Mouse (Mus musculus) hindbrain, embryonic 12.5 days (tissue): ENCODE measurements around the gene Ddx3x. TPM values are rescaled to one million over a fixed set of nuclear protein-coding genes. Genes with fewer than 3 reads are reported as not detected.
A peak's percentile ranks its signal among the peaks of the same experiment; 100 is the strongest.
"Not testable (repeated sequence)": the region's sequence is repeated elsewhere in the genome, so short reads cannot be mapped to it uniquely, and the experiment has no call there.

Source experiments
- ATAC-seq: fragments of 200-750 bp; cut with Nextera tagmentation; 2 replicates; pipeline ENCODE4 v1.8.0; 2017; ENCODE audit warnings: moderate TSS enrichment; ENCODE audit not compliant: low FRiP score
- H3K27ac ChIP-seq: fragments of 300-500 bp; sonication (generic); 2 replicates; pipeline ENCODE4 v1.5.1; 2016; ENCODE audit warnings: mild to moderate bottlenecking
- H3K27me3 ChIP-seq: fragments of 300-500 bp; sonication (generic); 2 replicates; pipeline ENCODE4 v1.6.1; 2016; ENCODE audit warnings: mild to moderate bottlenecking
- H3K36me3 ChIP-seq: fragments of 300-500 bp; sonication (generic); 2 replicates; pipeline ENCODE4 v1.6.1; 2016; ENCODE audit warnings: mild to moderate bottlenecking
- H3K4me1 ChIP-seq: fragments of 300-500 bp; sonication (generic); 2 replicates; pipeline ENCODE4 v1.6.1; 2016
- H3K4me2 ChIP-seq: fragments of 300-500 bp; sonication (generic); replicated peaks from 2 replicates; pipeline ENCODE4 v1.6.1; 2016; ENCODE audit warnings: mild to moderate bottlenecking
- H3K4me3 ChIP-seq: fragments of 300-500 bp; sonication (generic); 2 replicates; pipeline ENCODE4 v1.5.1; 2016; ENCODE audit warnings: mild to moderate bottlenecking
- H3K9ac ChIP-seq: fragments of 300-500 bp; sonication (generic); 2 replicates; pipeline ENCODE4 v1.6.1; 2016; ENCODE audit warnings: mild to moderate bottlenecking, moderate library complexity
- H3K9me3 ChIP-seq: fragments of 300-500 bp; sonication (generic); replicated peaks from 2 replicates; pipeline ENCODE4 v1.6.1; 2016; ENCODE audit warnings: mild to moderate bottlenecking
- WGBS: fragments of 180-500 bp; shearing (Covaris S2); methylation state at CpG from one replicate; pipeline ENCODE4 v1.1.7; 2016; 5-methylcytosine and 5-hydroxymethylcytosine counted together
- polyA plus RNA-seq: library from polyadenylated mRNA; unstranded; fragments of >200 nt; fragmentation: Nextera tagmentation; extraction: Ambion mirVana; gene quantifications from 2 replicates; pipeline ENCODE4 v1.2.1, GENCODE M21; 2016

Gene Ddx3x
- polyA plus RNA-seq, 1 experiment from 2014 or later = 160 TPM

DNA sequence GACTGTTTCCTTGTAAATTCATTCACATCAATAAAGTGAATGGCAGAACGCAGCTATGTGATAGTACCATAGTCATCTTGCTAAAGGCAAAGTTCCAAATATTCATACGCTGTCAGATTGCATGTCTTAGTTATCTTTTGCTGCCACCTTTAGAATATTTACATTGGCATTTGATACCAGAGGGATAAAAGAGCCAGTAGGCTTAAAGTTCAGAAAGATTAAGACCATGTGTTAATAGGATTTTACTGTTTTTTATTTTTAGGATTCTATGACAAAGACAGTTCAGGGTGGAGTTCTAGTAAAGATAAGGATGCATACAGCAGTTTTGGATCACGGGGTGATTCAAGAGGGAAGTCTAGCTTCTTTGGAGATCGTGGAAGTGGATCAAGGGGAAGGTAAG is 5.0 kb downstream of the Ddx3x start:
- Histone ChIP-seq H3K27me3 (no peaks in the 10 kb centered on the region), H3K9me3 (no peaks in the 10 kb centered on the region), H3K4me2 (no peak overlapping the region), H3K27ac (no peak overlapping the region), H3K36me3 (peaks cover 39% of the 10 kb centered on the region), H3K4me1 (peaks cover 11% of the 10 kb centered on the region; the same call in 1 of the 2 replicates), H3K4me3 (no peak overlapping the region), H3K9ac (no peak overlapping the region)
- 90% methylated on average over 4 of the region's 4 CpGs for WGBS
- no peak for ATAC-seq

DNA sequence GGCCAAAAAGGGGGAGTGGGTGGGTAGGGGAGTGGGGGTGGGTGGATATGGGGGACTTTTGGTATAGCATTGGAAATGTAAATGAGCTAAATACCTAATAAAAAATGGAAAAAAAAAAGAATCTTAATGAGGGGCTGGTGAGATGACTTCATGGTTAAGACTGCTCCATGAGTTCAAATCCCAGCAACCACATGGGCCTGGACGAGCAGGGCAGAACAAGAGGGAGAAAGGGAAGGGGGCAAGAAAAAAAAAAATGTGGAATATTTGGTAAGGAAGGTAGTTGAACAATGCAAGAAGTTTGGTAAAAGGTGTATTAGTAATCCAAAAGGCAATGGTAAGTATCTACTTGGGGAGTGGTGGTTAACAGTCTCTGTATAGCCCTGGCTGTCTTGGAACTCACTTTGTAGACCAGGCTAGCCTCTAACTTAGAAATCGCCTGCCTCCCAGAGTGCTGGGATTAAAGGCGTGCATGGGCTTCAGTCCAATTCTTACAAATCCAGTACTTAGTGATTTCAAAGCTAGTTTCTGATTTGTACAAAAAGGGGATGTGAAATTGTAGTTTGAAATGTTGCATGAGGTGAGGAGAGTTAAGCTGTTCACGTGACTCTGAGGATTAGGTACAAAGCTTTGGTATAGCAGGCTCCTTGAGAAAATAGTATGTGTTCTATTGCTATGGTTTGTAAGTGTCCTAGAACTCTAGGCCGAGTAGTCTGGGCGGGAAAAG is 13.9 kb downstream of the Ddx3x start:
- Histone ChIP-seq H3K4me1 (no peaks in the 10 kb centered on the region), H3K4me2 (no peak overlapping the region), H3K27ac (no peak overlapping the region), H3K27me3 (no peaks in the 10 kb centered on the region), H3K9ac (no peak overlapping the region), H3K36me3 (peaks cover 21% of the 10 kb centered on the region), H3K9me3 (no peaks in the 10 kb centered on the region), H3K4me3 (no peak overlapping the region)
- 47% methylated on average over 6 of the region's 6 CpGs for WGBS
- peak; percentile 55; the same call in 1 of the 2 replicates for ATAC-seq

DNA sequence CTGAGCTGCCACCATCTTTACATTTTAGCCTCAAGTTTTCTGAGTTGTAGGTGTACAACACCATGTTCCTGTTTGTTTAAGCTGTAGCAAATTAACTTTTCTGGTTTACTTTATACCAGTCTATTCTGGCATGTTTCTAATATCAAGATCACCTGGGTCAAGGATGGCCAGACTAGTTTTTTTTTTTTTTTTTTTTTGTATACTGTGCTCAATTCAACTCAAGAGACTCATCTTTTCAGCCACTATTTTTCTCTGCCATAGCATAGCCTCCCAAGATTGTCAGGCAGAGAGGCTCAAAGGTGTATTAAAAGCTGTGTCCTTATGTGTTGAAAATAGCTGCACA is 14.4 kb downstream of the Ddx3x start:
- ATAC-seq = no peak
- Histone ChIP-seq H3K9ac (no peak overlapping the region), H3K9me3 (no peaks in the 10 kb centered on the region), H3K36me3 (peaks cover 18% of the 10 kb centered on the region), H3K4me1 (no peaks in the 10 kb centered on the region), H3K4me3 (no peak overlapping the region), H3K4me2 (no peak overlapping the region), H3K27ac (no peak overlapping the region), H3K27me3 (no peaks in the 10 kb centered on the region)

DNA sequence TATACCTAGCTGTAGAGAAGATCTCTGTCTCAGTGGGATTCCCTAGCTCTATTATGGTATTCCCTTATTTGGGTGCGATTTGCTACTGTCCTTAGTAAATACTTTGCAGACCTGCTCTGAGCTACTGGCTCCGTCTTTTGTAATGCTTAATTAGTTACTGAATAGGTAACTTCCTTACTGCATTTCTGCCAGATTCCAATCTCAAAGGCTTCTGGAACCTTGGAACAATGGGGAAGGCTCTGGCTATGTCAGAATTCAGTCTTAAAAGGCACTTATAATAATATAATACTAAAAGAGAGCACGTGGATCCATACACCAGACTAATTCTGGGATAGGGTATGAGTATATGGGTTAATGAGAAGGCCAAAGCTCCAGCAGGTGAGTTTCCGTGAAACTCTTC is 15.5 kb downstream of the Ddx3x start:
- H3K36me3 ChIP-seq, H3K4me3 ChIP-seq, H3K4me2 ChIP-seq, H3K27me3 ChIP-seq, H3K4me1 ChIP-seq, H3K9ac ChIP-seq, H3K9me3 ChIP-seq, ATAC-seq, H3K27ac ChIP-seq: not testable (repeated sequence)
- WGBS = 27% methylated on average over 4 of the region's 4 CpGs

DNA sequence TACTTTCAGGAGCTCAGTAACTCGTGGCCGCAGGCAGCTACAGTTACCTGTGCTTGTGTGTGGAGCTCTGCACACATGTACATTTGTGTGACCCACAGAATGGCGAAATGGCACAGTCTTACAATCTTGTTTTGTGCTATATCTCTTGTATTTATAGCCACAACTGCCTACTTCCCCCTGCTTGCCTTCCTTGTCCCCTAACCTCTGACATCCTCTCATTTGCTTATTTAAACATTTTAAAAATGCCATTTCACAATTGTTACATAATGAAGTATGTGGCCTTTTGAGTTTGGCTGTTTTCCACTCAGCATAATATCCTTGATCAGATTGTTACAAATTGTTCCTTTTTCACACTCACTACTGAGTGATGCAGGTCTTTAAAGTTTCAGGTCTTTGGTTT is 25.4 kb downstream of the Ddx3x start:
- peaks cover 11% of the 10 kb centered on the region for H3K27me3 ChIP-seq
- no peak overlapping the region for H3K4me2 ChIP-seq
- ATAC-seq = no peak
- H3K27ac ChIP-seq = no peak overlapping the region
- H3K36me3 ChIP-seq = no peaks in the 10 kb centered on the region
- H3K4me1 ChIP-seq = no peaks in the 10 kb centered on the region
- no peaks in the 10 kb centered on the region for H3K9me3 ChIP-seq
- WGBS = 90% methylated on average over 3 of the region's 3 CpGs
- no peak overlapping the region for H3K9ac ChIP-seq
- no peak overlapping the region for H3K4me3 ChIP-seq

DNA sequence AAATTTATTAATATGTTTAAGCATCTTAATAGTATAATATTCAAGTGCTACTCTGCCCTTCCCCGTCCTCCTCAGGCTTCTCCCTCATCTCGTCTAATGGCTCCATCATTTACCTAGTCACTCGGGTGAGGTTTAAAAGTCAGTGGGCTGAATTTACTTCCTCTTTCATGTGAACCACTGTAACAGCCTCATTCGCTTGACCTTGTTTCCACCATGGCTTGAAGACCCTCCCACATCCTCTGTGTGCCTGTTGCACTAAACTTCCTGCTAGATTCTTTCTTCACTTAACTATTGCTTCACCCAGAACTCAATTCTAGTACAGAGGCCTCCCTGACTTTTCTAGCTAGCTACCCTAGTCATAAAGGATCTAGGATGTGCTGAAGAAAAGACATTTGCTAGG is 30.6 kb downstream of the Ddx3x start:
- Histone ChIP-seq H3K27me3 (peaks cover 11% of the 10 kb centered on the region; the same call in 1 of the 2 replicates), H3K4me3 (no peak overlapping the region), H3K4me1 (no peaks in the 10 kb centered on the region), H3K9ac (no peak overlapping the region), H3K4me2 (no peak overlapping the region), H3K27ac (no peak overlapping the region), H3K9me3 (no peaks in the 10 kb centered on the region), H3K36me3 (no peaks in the 10 kb centered on the region)
- WGBS = 83% methylated on average over 4 of the region's 4 CpGs
- no peak for ATAC-seq

DNA sequence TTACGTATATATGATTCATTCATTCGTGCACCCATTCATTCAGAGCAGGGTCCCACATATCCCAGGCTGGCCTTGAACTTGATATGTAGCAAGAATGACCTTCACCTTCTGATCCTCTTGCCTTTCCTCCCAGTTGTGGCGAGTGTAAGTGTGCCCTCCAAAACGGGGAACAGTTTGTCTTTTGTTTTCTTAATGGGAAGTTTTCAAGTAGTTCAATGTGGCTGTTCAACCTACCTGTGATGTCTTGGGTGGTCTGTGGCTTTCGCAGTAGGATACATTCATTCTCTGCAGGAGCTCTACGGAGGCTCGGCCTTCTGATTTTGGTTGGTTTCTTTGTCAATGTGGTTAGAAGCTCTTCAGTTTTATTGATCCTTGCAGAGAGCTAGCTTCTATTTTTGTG is 48.8 kb downstream of the Ddx3x start:
- 88% methylated on average over 7 of the region's 7 CpGs for whole genome bisulfite sequencing
- Histone ChIP-seq H3K9me3 (no peaks in the 10 kb centered on the region), H3K27me3 (peaks cover 20% of the 10 kb centered on the region), H3K4me2 (no peak overlapping the region), H3K4me1 (no peaks in the 10 kb centered on the region), H3K9ac (no peak overlapping the region), H3K4me3 (no peak overlapping the region), H3K27ac (no peak overlapping the region), H3K36me3 (no peaks in the 10 kb centered on the region)
- ATAC-seq = no peak

Other genes starting within 250 kb of the Ddx3x start
- gene Usp9x, start 209.5 kb upstream of the Ddx3x start, polyA plus RNA-seq = 65.9 and 71.3 TPM in 2 replicates
- 0.07 and 0.13 TPM in 2 replicates for gene Nyx, start 185.1 kb downstream of the Ddx3x start, polyA plus RNA-seq